Mouse (Mus musculus) embryonic facial prominence, embryonic 15.5 days (tissue): ENCODE measurements at regions not wholly inside any gene's neighbourhood (a gene's known extent, or its start where the extent isn't known, plus 50 kb on each side); places are given as distances from the start of the nearest gene placed in this dataset.

Experiments
- ATAC-seq: fragments of 200-750 bp; cut with Nextera tagmentation; 2 replicates; pipeline ENCODE4 v1.8.0; 2017; ENCODE audit warnings: low read depth, moderate TSS enrichment; ENCODE audit not compliant: insufficient number of reproducible peaks, low FRiP score, low TSS enrichment
- H3K27ac ChIP-seq: fragments of 300-500 bp; sonication (generic); replicated peaks from 2 replicates; pipeline ENCODE4 v1.5.1; 2015; ENCODE audit warnings: mild to moderate bottlenecking, inconsistent platforms
- H3K27me3 ChIP-seq: fragments of 300-500 bp; sonication (generic); 2 replicates; pipeline ENCODE4 v1.6.1; 2015; ENCODE audit warnings: inconsistent platforms
- H3K36me3 ChIP-seq: fragments of 300-500 bp; sonication (generic); 2 replicates; pipeline ENCODE4 v1.6.1; 2015; ENCODE audit warnings: mild to moderate bottlenecking, inconsistent platforms
- H3K4me1 ChIP-seq: fragments of 300-500 bp; sonication (generic); 2 replicates; pipeline ENCODE4 v1.6.1; 2015; ENCODE audit warnings: inconsistent platforms
- H3K4me2 ChIP-seq: fragments of 300-500 bp; sonication (generic); replicated peaks from 2 replicates; pipeline ENCODE4 v1.6.1; 2015; ENCODE audit warnings: mild to moderate bottlenecking, inconsistent platforms
- H3K4me3 ChIP-seq: fragments of 300-500 bp; sonication (generic); replicated peaks from 2 replicates; pipeline ENCODE4 v1.5.1; 2015; ENCODE audit warnings: mild to moderate bottlenecking, inconsistent platforms
- H3K9ac ChIP-seq: fragments of 300-500 bp; sonication (generic); 2 replicates; pipeline ENCODE4 v1.6.1; 2015; ENCODE audit warnings: inconsistent platforms
- H3K9me3 ChIP-seq: fragments of 300-500 bp; sonication (generic); replicated peaks from 2 replicates; pipeline ENCODE4 v1.6.1; 2016; ENCODE audit warnings: inconsistent platforms
- WGBS: fragments of 180-500 bp; shearing (Covaris S2); methylation state at CpG from one replicate; pipeline ENCODE4 v1.1.7; 2015; 5-methylcytosine and 5-hydroxymethylcytosine counted together

DNA sequence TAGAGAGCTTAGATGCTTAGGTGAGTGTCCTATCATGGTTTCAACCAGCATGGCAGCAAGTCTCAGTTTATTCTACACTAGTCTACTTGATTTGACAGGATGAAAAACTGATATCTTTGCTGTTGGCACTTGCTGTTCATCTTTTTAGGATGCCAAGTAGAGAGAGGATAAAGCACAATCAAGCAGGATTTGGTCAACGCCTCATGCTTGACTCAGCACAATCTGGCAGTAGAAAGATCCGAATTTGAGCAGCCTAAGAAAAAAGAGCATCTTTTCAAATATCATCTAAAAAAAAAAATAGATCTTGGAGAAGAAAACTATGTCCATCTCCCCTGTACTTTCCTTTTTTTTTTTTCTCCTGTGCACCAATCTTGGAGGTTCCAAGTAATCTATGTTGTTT, 83.0 kb downstream of the Etaa1 start:
- Histone ChIP-seq H3K27me3 (no peaks in the 10 kb centered on the region), H3K4me2 (no peak overlapping the region), H3K9ac (no peak overlapping the region), H3K36me3 (no peaks in the 10 kb centered on the region), H3K4me3 (no peak overlapping the region), H3K27ac (no peak overlapping the region), H3K4me1 (no peaks in the 10 kb centered on the region), H3K9me3 (no peaks in the 10 kb centered on the region)
- WGBS, result 81% methylated on average over 2 of the region's 2 CpGs
- ATAC-seq, result no peak

DNA sequence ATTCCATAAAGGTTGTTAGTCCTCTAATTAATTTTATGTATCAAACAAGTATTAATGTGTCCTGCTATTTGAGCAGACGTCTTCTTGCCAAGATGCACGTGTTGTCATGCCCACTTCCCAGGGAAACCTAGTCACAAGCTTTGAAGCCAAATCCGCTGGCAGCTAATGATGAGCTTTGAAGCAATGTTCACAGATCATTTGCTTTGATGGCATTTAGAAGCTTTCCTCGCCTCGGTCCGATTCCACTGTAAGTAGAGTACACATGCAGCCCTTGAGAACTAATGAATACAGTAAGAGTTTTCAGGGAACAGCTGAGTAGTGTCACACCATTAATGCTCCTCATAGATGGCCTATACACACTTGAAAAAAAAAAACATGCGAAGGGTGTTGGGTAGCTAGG, 81.8 kb downstream of the Etaa1 start:
- 62% methylated on average over 7 of the region's 7 CpGs for WGBS
- no peak for ATAC-seq

DNA sequence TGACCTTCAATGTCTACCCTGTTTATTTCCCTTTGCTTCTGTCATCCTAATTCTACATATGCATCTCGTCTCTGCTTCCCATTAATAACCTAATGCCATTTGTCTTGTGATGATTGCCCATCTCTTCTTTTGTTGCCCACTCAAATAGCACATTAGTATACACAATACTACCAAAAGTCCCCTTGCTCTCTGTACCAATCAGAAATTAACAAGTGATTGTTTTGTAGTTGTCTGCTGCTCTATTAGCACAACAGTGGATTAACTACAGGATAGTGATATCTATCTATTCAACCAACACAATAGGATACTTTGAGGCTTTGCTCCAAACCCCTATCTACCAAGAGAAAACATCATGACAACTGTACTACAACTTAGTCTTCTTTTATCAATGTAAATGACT, 70.4 kb downstream of the Etaa1 start:
- no peak for ATAC-seq
- no peak overlapping the region for H3K27ac ChIP-seq
- H3K36me3 ChIP-seq, result no peaks in the 10 kb centered on the region
- 75% methylated on average over 1 of the region's 1 CpGs for WGBS
- no peak overlapping the region for H3K4me3 ChIP-seq
- no peaks in the 10 kb centered on the region for H3K4me1 ChIP-seq
- H3K9me3 ChIP-seq, result no peaks in the 10 kb centered on the region
- no peak overlapping the region for H3K9ac ChIP-seq
- H3K27me3 ChIP-seq, result no peaks in the 10 kb centered on the region
- no peak overlapping the region for H3K4me2 ChIP-seq

More for the DNA sequence above, 81.8 kb downstream of the Etaa1 start:
- Histone ChIP-seq H3K4me1 (no peaks in the 10 kb centered on the region), H3K9ac (no peak overlapping the region), H3K4me2 (no peak overlapping the region), H3K36me3 (no peaks in the 10 kb centered on the region), H3K27ac (no peak overlapping the region), H3K9me3 (no peaks in the 10 kb centered on the region), H3K4me3 (no peak overlapping the region), H3K27me3 (no peaks in the 10 kb centered on the region)
